Mouse (Mus musculus) c-Kit-positive CD71-positive TER-119-negative erythroid progenitor cells, embryonic 14.5 days (primary cell): ENCODE measurements around the gene Socs7.

Experiments
- DNase-seq: peaks from one replicate; pipeline ENCODE4 v3.0.0-alpha.2; 2013; ENCODE audit warnings: low read depth

Gene Socs7

GRCm38 (mm10) chr11:97445596-97445995, 83.2 kb downstream of the Socs7 start:
- no peak for DNase-seq

GRCm38 (mm10) chr11:97445999-97446511, 83.7 kb downstream of the Socs7 start:
- DNase-seq, result peak; percentile 97

GRCm38 (mm10) chr11:97447979-97448378, 85.6 kb downstream of the Socs7 start:
- DNase-seq, result no peak
